Mouse (Mus musculus) T-cell, adult 2 months (primary cell): ENCODE measurements around the gene Ppp1r1c.

Experiments
- DNase-seq: peaks from one replicate; pipeline ENCODE4 v3.0.0; 2022; ENCODE audit warnings: low spot score

Gene Ppp1r1c

GRCm38 (mm10) chr2:79707575-79707974 is at the start of gene Ppp1r1c:
TSS of gene Ppp1r1c (plus strand) at chr2:79707780.
- DNase-seq = no peak

GRCm38 (mm10) chr2:79660417-79661185 is 47.0 kb upstream of the Ppp1r1c start:
- no peak for DNase-seq

GRCm38 (mm10) chr2:79661486-79662104 is 46.0 kb upstream of the Ppp1r1c start:
- no peak for DNase-seq

- no peak for DNase-seq
Observed at GRCm38 (mm10) chr2:79664532-79665286, 42.9 kb upstream of the Ppp1r1c start.

- no peak for DNase-seq
Observed at GRCm38 (mm10) chr2:79665492-79665891, 42.1 kb upstream of the Ppp1r1c start.

- DNase-seq = no peak
Observed at GRCm38 (mm10) chr2:79675266-79675665, 32.3 kb upstream of the Ppp1r1c start.

GRCm38 (mm10) chr2:79677663-79678257 is 29.8 kb upstream of the Ppp1r1c start:
- DNase-seq = no peak

- DNase-seq = no peak
Observed at GRCm38 (mm10) chr2:79681672-79682071, 25.9 kb upstream of the Ppp1r1c start.

- no peak for DNase-seq
Observed at GRCm38 (mm10) chr2:79683258-79683657, 24.3 kb upstream of the Ppp1r1c start.

- DNase-seq = no peak
Observed at GRCm38 (mm10) chr2:79690838-79691237, 16.7 kb upstream of the Ppp1r1c start.

GRCm38 (mm10) chr2:79695190-79695589 is 12.4 kb upstream of the Ppp1r1c start:
- no peak for DNase-seq

- DNase-seq = no peak
Observed at GRCm38 (mm10) chr2:79695939-79696338, 11.6 kb upstream of the Ppp1r1c start.

GRCm38 (mm10) chr2:79696478-79697230 is 10.9 kb upstream of the Ppp1r1c start:
- no peak for DNase-seq

- DNase-seq = no peak
Observed at GRCm38 (mm10) chr2:79698166-79698565, 9.4 kb upstream of the Ppp1r1c start.

GRCm38 (mm10) chr2:79704773-79705172 is 2.8 kb upstream of the Ppp1r1c start:
- no peak for DNase-seq

GRCm38 (mm10) chr2:79713662-79714091 is 6.1 kb downstream of the Ppp1r1c start:
- no peak for DNase-seq

GRCm38 (mm10) chr2:79714745-79715144 is 7.2 kb downstream of the Ppp1r1c start:
- no peak for DNase-seq

- no peak for DNase-seq
Observed at GRCm38 (mm10) chr2:79715925-79716324, 8.3 kb downstream of the Ppp1r1c start.

GRCm38 (mm10) chr2:79717846-79718245 is 10.3 kb downstream of the Ppp1r1c start:
- DNase-seq = no peak

- DNase-seq = no peak
Observed at GRCm38 (mm10) chr2:79722415-79722814, 14.8 kb downstream of the Ppp1r1c start.

- DNase-seq = no peak
Observed at GRCm38 (mm10) chr2:79738958-79739357, 31.4 kb downstream of the Ppp1r1c start.

GRCm38 (mm10) chr2:79741966-79742365 is 34.4 kb downstream of the Ppp1r1c start:
- no peak for DNase-seq
